Mouse (Mus musculus): ENCODE results near the gene Cenpv. TPM values are rescaled to one million over a fixed set of nuclear protein-coding genes. Genes with fewer than 3 reads are reported as not detected.

Cenpv gene
- polyA plus RNA-seq, 1 experiment from 2014 or later: 112 TPM

DNA sequence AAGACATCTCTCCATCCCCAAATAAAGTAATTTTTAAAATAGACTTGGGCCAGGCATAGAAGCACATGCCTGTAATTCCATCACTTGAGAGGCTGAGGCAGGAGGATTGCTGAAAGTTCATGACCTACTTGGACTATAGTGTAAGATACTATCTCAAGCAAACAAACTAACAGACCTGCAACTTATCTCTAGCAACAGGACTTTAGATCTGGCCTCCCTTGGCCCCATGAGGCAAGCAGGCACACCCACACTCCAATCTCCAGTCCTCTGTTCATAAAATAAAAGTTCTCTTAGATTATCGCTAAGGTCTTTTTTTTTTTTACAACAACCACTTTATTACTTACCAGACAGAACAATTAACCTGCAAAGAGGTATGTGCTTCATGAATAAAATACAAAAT is 52.1 kb downstream of the Cenpv start:
- ATAC-seq (no peak), DNase-seq (ENCODE audit: low spot score) (no peak)
- no peak overlapping the region for H3K4me2 ChIP-seq (ENCODE audit: low read length)
- 94% methylated on average over 1 of the region's 1 CpGs for WGBS
- no peak overlapping the region for H3K9ac ChIP-seq (ENCODE audit: low read length)
- H3K9me3 ChIP-seq (replicated peaks; ENCODE audit: control insufficient read depth, low read length): no peaks in the 10 kb centered on the region
- H3K27me3 ChIP-seq (replicated peaks; ENCODE audit: control insufficient read depth, insufficient read depth, low read length): no peaks in the 10 kb centered on the region
- no peaks in the 10 kb centered on the region for H3K4me1 ChIP-seq (ENCODE audit: control insufficient read depth, insufficient read depth, low read length)
- H3K4me3 ChIP-seq (ENCODE audit: low read depth, low read length): no peak overlapping the region
- H3K36me3 ChIP-seq (ENCODE audit: control insufficient read depth, insufficient read depth, low read length): no peaks in the 10 kb centered on the region
- no peak overlapping the region for H3K27ac ChIP-seq (ENCODE audit: low read depth, low read length)

DNA sequence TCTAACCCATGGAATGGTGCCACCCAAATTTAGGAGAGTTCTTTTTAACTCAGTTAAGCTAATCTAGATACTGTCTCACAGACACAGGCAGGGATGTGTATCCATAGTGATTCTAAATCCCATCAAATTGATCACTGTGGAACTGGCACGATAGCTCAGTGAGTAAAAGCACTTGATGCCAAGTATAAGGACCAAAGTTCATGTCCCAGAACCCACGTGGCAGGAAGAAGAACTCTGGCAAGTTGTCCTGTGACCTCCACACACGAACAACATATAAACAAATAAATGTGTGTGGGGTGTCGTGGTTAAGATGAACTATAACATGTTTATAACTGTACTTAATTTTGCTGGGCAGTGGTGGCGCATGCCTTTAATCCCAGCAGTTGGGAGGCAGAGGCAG is 59.5 kb downstream of the Cenpv start:
- Histone ChIP-seq H3K9me3 (replicated peaks; ENCODE audit: control insufficient read depth, low read length) (no peaks in the 10 kb centered on the region), H3K27ac (ENCODE audit: low read depth, low read length) (no peak overlapping the region), H3K4me1 (ENCODE audit: control insufficient read depth, insufficient read depth, low read length) (no peaks in the 10 kb centered on the region), H3K27me3 (replicated peaks; ENCODE audit: control insufficient read depth, insufficient read depth, low read length) (no peaks in the 10 kb centered on the region), H3K36me3 (ENCODE audit: control insufficient read depth, insufficient read depth, low read length) (no peaks in the 10 kb centered on the region), H3K4me3 (ENCODE audit: low read depth, low read length) (no peak overlapping the region), H3K4me2 (ENCODE audit: low read length) (no peak overlapping the region), H3K9ac (ENCODE audit: low read length) (no peak overlapping the region)
- DNase-seq (ENCODE audit: low spot score) (no peak), ATAC-seq (no peak)
- WGBS: 90% methylated on average over 5 of the region's 5 CpGs

DNA sequence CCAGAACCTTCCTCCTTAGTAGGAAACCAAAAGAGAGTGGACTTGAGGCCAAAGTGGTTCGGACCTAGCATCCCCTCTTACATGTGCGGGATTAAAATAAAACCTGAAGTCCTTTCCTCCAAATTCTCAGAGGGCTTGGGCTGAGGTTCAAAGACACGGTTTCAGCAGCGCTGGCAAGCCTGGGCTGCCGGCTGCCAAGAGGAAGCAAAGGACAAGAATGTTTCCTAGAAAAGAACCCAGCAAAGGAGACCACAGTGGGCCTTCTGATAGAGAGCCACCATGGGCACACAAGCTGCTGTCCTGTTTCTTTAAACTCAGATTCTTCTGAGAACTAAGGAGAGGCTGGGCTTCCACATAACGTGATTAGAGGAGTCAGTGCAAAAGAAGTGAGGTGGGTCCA is 60.1 kb downstream of the Cenpv start:
- no peak for ATAC-seq
- no peak overlapping the region for H3K4me3 ChIP-seq (ENCODE audit: low read depth, low read length)
- no peak overlapping the region for H3K27ac ChIP-seq (ENCODE audit: low read depth, low read length)
- H3K9me3 ChIP-seq (replicated peaks; ENCODE audit: control insufficient read depth, low read length): no peaks in the 10 kb centered on the region
- WGBS: 78% methylated on average over 6 of the region's 6 CpGs
- H3K9ac ChIP-seq (ENCODE audit: low read length): no peak overlapping the region
- no peaks in the 10 kb centered on the region for H3K36me3 ChIP-seq (ENCODE audit: control insufficient read depth, insufficient read depth, low read length)
- no peaks in the 10 kb centered on the region for H3K4me1 ChIP-seq (ENCODE audit: control insufficient read depth, insufficient read depth, low read length)
- no peaks in the 10 kb centered on the region for H3K27me3 ChIP-seq (replicated peaks; ENCODE audit: control insufficient read depth, insufficient read depth, low read length)
- DNase-seq (ENCODE audit: low spot score): no peak
- no peak overlapping the region for H3K4me2 ChIP-seq (ENCODE audit: low read length)

DNA sequence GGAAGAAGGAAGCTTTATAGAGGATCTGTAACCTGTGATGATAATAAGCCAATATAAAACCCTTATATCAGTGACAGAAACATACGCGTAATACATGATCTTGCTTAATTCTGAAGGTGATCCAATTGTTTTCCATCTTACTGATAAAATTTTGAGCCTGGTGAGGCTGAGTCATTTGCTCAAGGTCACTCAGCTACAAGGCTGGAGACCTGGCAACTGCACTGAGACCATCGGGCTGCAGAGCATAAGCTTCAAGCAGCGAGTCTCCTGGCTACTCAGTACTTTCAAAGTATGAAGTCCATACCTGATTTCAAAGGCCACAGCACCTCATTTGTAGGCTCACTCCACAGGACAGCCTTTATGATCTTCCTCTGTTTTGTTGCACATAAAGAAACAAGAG is 62.9 kb downstream of the Cenpv start:
- H3K9me3 ChIP-seq (replicated peaks; ENCODE audit: control insufficient read depth, low read length): no peaks in the 10 kb centered on the region
- no peak overlapping the region for H3K9ac ChIP-seq (ENCODE audit: low read length)
- no peaks in the 10 kb centered on the region for H3K27me3 ChIP-seq (replicated peaks; ENCODE audit: control insufficient read depth, insufficient read depth, low read length)
- 95% methylated on average over 4 of the region's 4 CpGs for WGBS
- DNase-seq (ENCODE audit: low spot score) (no peak), ATAC-seq (no peak)
- no peak overlapping the region for H3K4me3 ChIP-seq (ENCODE audit: low read depth, low read length)
- no peak overlapping the region for H3K4me2 ChIP-seq (ENCODE audit: low read length)
- no peaks in the 10 kb centered on the region for H3K4me1 ChIP-seq (ENCODE audit: control insufficient read depth, insufficient read depth, low read length)
- no peaks in the 10 kb centered on the region for H3K36me3 ChIP-seq (ENCODE audit: control insufficient read depth, insufficient read depth, low read length)
- no peak overlapping the region for H3K27ac ChIP-seq (ENCODE audit: low read depth, low read length)

Other genes starting within 250 kb of the Cenpv start
- gene Pigl, start 80.8 kb downstream of the Cenpv start, polyA plus RNA-seq (2014; fragmentation: Nextera tagmentation; extraction: Ambion mirVana): 5.7 TPM in 2 replicates
- gene Ncor1, start 80.7 kb downstream of the Cenpv start, polyA plus RNA-seq (2014; fragmentation: Nextera tagmentation; extraction: Ambion mirVana): 92.3 and 134 TPM in 2 replicates
- gene Ubb, start 11.9 kb upstream of the Cenpv start, polyA plus RNA-seq (2014; fragmentation: Nextera tagmentation; extraction: Ambion mirVana): 5,294 and 5,616 TPM in 2 replicates
- 13.2 and 17.0 TPM in 2 replicates for gene Trpv2, start 35.2 kb upstream of the Cenpv start, polyA plus RNA-seq (2014; fragmentation: Nextera tagmentation; extraction: Ambion mirVana)
- gene Lrrc75a, start 109.3 kb upstream of the Cenpv start, polyA plus RNA-seq (2014; fragmentation: Nextera tagmentation; extraction: Ambion mirVana): 9.6 and 9.9 TPM in 2 replicates
- gene Mmgt2, start 109.4 kb upstream of the Cenpv start, polyA plus RNA-seq (2014; fragmentation: Nextera tagmentation; extraction: Ambion mirVana): 27.4 and 29.7 TPM in 2 replicates
- 15.3 and 20.8 TPM in 2 replicates for gene Zfp287, start 192.6 kb upstream of the Cenpv start, polyA plus RNA-seq (2014; fragmentation: Nextera tagmentation; extraction: Ambion mirVana)
- gene Gm10428, start 213.8 kb upstream of the Cenpv start, polyA plus RNA-seq (2014; fragmentation: Nextera tagmentation; extraction: Ambion mirVana): not detected in 2 replicates

All from forebrain, embryonic 14.5 days (tissue).